9 mouse cellular contexts compared by ENCODE assay signal in genomic region chr2:73419285-73419684, GRCm38 (mm10). TPM values are rescaled to one million over a fixed set of nuclear protein-coding genes. Genes with fewer than 3 reads are reported as not detected.
DNase-seq lines count a peak whose midpoint lies in the region; ATAC-seq lines count a peak whose summit lies in the region.
"Had no signal": no experiment of that assay in that cellular context is flagged by ENCODE, and none has a peak within 500 bp of the region (broad histone marks: within the 10 kb centered on the region; RNA-seq: fewer than 3 reads in every experiment).

No protein-coding gene starts in this region.

- 43% methylated on average over 4 of the region's 4 CpGs for WGBS in heart, embryonic 12.5 days

- H3K4me2 ChIP-seq in heart, embryonic 12.5 days = no peak overlapping the region
- H3K4me2 ChIP-seq: limb, embryonic 12.5 days had no signal

- no peaks in the 10 kb centered on the region for H3K36me3 ChIP-seq in heart, embryonic 12.5 days
- H3K36me3 ChIP-seq: limb, embryonic 12.5 days had no signal

- H3K4me3 ChIP-seq in heart, embryonic 12.5 days = no peak overlapping the region
- H3K4me3 ChIP-seq: limb, embryonic 12.5 days had no signal

- H3K4me1 ChIP-seq in heart, embryonic 12.5 days (replicated peaks) = peaks cover 7% of the 10 kb centered on the region

- H3K9ac ChIP-seq in heart, embryonic 12.5 days = no peak overlapping the region
- H3K9ac ChIP-seq: limb, embryonic 12.5 days had no signal

- no peaks in the 10 kb centered on the region for H3K9me3 ChIP-seq in heart, embryonic 12.5 days (replicated peaks)
- H3K9me3 ChIP-seq: limb, embryonic 12.5 days had no signal

- no peaks in the 10 kb centered on the region; the same call in 1 of the 2 replicates for H3K27me3 ChIP-seq in heart, embryonic 12.5 days (replicated peaks)
- H3K27me3 ChIP-seq: limb, embryonic 12.5 days had no signal

- no peak overlapping the region for H3K27ac ChIP-seq in heart, embryonic 12.5 days (ENCODE audit: poor library complexity, severe bottlenecking)

- ATAC-seq in heart, embryonic 12.5 days (ENCODE audit: insufficient number of reproducible peaks, low FRiP score) = no peak
- peak; percentile 80; the same call in 1 of the 2 replicates for ATAC-seq in common myeloid progenitor, adult 5-6 weeks (replicated peaks; ENCODE audit: low read depth, poor library complexity, severe bottlenecking)
- no peak for ATAC-seq in frontal cortex, adult (ENCODE audit: low TSS enrichment)

- peak; percentile 89 for DNase-seq in heart, adult 11 months
- peak; percentile 15 to 35 for DNase-seq in spleen, adult 18-20 months
- no peak for DNase-seq in spleen, adult 12 weeks (ENCODE audit: low spot score)
- DNase-seq in layer of hippocampus, postnatal 10 days (ENCODE audit: low spot score in 2 of 2) = peak; percentile 51 to 59
- DNase-seq in retina, postnatal 1 day = peak; percentile 35

RNA-seq across cellular contexts. Expression of gene Gpr155, which starts 32.9 kb away (rescaled TPM):
- polyA plus RNA-seq in heart, embryonic 12.5 days (2016; fragmentation: Nextera tagmentation; extraction: Ambion mirVana) = 4.9 and 5.8 TPM in 2 replicates
- 3.9 and 6.2 TPM in 2 replicates for total RNA-seq in common myeloid progenitor, adult 5-6 weeks (2017)
- total RNA-seq in layer of hippocampus, postnatal 10 days (2021) = 10 to 100 TPM; 36.2 to 40.1 TPM
